Mouse (Mus musculus) 3134 (cell line): ENCODE results near the gene Romo1.
"Not testable (repeated sequence)": the region's sequence is repeated elsewhere in the genome, so short reads cannot be mapped to it uniquely, and the experiment has no call there.

Experiments
- DNase-seq: peaks from one replicate; pipeline ENCODE4 v3.0.0-alpha.2; 2011; ENCODE audit warnings: low spot score; ENCODE audit not compliant: insufficient read length; ENCODE audit errors: extremely low read depth

The Romo1 gene

DNA sequence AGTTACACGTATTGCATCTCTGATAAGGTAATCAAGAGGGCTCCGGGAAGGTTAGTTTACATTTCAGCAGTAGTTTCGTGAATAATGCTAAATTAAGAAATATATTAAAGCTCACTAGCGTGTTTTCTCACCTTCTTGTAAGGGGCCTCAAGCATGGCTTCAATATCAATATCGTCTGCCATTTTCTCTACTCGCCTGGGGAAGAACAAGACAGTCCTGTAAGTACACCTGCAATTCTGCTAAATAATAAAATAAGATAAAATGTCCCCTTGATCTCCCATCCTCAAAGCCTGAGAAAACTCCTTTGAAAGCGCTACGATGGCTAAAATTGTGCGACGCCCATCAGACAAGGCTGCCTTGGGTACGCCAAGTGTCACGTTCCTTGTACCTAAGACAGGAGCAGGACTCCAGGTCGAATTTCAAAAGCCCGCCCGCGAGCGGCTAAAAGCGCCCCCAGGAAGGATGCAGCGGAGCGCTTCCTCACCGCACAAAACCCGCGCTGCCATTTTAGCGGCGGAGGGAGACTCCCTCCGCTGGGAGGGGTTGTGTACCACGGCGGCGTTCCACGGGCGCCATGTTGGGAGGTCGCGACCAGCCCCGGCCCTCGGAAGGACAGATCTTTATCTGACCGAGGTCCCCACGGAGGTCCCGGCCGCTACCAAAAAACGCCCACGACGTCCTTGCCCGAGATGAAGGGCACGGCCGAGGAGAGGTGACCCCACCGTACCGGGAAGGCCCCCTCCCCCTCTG, 35.4 kb downstream of the Romo1 start:
- peak; percentile 79 for DNase-seq

DNA sequence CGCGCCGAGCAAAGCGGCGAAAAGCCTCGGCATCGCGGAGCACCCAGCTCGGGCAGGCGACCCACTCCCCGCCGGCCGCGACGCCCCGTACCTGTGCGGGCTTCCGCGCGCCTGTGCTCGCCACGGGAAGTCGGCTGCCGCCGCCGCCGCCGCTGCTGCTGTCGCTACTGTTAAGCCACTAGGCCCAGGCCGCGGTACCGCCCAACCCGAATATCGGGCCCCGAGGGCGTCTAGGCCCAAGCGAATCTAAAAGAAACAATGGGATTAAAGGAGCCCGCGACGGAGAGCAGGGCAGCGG, 35.9 kb downstream of the Romo1 start:
- no peak for DNase-seq

DNA sequence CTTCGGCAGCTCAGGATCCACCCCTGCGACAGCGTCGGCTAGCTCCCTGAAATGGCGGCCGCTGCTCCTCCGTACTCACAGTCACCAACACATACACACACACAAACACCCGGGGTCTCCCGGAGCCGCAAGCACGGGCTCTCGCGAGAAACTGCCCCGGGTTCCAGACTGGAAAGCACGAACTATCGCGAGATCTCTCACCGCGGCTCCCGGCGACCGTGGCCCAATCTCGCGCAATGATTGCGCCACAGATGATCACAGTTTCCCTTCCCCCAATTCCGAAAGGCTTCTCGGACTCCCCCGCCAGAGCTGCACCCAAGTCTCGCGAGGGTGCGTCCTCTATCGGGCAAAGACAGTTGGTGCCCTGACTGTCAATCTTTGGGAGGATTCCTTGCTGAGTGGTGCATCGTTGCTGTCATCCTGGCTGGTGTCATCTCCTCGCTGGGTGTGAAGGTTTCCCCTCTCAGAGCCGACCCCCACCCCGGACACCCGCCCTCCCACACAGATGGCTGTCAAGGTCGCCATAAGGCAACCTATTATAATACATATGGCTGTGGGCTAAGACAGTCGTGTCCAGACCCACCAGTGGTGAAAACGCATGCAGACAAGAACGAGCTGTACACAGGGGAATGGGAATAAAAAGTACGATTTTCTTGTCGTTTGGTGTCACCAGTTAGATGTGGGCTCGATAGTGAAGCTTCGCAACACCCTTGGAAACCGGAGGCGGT, 36.4 kb downstream of the Romo1 start, which contains the start of gene Rbm39:
Gene Rbm39 (minus strand): TSS at position 145 of the 728 bp plus-strand sequence.
- DNase-seq, result peak; percentile 100

DNA sequence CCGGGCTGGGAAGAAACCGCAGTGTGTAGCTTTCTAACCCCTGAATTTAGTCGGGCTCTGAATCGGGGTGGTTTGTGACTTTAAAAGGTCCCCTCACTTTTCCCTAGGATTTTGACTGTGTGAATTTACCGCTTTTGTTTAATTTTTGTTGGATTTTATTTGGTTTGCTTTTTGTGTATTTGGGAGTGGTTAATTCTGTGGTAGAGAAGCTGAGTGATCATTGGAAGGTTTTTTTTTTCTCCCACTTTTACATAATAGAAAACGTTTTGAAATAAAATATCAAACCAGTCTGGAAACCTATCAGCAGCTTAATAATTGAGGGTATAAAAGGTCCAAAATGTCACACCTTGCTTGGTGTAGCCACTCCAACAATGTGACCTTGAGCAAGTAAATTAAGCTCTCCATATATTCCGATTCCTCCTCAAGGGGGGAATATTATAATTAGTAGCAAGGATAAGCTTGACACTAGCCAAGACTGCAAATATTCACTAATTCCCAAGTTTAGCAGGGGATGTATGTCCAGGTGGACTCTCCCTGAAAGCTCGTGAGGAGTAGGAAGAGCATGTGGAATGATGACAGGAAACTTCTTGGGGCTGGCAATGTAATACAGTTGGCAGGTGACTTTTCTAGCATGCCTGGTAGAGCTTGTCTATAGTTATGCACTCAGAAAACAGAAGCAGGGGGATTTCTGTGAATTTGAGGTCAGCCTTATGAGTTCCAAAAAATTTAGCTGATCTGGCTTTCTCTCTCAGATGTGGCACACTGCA, 37.2 kb downstream of the Romo1 start:
- DNase-seq, result no peak

DNA sequence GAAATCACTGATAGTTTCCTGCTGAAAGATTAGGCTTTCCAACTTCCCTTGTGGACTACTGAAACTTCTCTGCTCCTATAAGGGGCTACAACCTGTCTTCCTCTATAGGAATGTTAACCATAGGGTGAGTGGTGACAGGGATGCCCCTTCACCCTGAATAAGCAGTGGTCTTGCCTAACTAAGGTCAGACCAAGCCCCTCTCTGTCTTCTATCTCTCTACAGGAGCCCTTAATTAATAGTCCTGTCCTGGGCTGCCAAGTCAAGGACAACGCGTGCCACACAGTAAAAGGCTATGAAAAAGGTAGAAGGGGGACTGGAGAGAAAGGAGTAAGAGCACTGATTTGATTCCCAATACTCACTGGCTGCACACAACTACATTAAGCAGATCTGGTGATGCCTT, 37.8 kb downstream of the Romo1 start:
- DNase-seq, result no peak

DNA sequence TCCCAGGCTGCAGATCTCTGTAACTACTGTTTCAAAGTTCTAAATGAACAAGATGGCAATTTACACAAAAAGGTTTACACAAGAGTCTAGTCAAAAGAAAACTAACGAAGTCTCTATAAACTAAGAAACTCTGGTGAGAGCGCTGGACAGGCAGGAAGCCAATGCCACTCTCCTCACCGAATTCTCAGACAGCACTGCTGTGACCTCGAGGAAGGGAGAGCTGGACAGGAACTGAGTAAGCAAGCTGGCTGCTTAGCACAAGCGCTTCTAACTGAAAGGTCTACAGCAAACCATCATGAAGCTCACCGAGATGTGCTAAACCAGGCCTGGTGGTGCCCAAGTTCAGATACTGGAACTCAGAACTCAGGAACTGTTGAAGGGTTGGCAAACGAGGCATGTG, 45.4 kb downstream of the Romo1 start:
- not testable (repeated sequence) for DNase-seq

DNA sequence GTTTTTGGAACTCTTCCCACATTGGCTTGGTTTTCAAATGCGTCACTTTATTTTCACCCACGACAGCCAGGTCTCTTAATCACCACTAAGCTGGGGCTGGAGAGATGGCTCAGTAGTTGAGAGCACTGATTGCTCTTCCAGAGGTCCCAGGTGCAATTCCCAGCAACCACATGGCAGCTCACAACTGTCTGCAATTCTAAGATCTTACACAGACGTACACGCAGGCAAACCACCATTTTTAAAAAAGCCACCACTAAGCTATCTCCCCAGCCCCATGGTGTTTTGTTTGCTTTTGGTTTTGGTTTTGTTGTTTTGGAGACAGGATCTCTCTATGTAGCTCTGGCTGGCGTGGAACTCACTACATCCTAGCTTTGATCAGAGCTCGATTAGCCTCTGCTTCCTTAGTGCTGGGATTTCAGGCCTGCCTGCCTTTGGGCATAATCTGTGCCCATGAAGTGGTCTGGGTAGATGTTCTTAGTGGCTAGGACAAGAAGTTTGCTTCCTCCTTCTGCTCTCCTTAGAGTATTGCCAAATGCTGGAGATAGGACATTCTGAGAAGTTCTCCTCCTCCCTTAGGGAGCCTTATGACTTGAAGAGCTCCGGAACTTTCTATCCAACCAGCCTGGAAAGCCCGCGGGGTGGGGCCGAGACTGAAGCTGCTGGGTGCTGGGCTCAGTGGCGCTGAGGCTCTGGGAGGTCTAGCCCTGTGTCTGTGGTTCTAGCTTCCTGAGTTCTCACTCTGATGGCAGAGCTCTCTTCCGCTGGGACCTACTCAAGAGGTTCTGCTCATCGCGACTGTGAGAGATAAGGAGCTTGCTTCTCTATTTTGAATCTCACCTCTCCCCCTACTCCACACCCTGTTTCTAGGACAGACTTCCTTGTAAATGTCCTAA, 46.4 kb downstream of the Romo1 start:
- peak; percentile 41 for DNase-seq

DNA sequence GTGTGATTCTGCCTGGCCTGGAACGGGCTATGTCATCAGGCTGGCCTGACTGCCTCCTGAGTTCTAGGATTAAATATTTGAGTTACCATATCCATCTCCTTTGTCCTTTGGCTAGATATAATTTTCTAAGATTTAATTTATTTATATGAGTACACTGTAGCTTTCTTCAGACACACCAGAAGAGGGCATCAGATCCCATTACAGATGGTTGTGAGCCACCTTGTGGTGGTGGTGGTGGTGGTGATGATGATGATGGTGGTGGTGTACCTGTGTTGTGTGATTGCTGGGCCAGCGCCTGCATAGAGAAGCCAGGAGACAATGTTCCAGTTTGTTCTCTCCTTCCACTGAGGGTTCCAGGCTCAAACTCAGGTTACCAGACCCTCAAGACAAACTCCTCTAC, 47.7 kb downstream of the Romo1 start:
- DNase-seq, result no peak

DNA sequence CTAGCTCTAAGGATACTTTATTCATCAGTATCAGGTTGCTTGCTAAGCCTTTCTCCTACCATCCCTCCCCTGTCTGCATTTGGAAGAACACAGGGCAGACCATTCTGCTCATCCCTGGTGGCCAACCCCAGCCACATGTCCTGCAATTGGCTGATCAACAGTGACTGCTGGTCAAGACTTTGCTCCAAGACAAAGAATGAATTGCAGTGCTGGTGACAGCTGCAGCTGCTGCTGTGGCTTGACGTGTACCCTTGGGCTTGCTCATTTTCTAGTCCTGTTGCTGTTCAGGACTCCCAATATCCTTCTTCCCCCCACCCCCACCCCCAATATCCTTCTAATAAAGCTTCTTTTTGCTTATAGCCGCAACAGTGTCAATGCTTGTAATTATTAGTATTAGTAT, 48.2 kb downstream of the Romo1 start:
- DNase-seq, result no peak

DNA sequence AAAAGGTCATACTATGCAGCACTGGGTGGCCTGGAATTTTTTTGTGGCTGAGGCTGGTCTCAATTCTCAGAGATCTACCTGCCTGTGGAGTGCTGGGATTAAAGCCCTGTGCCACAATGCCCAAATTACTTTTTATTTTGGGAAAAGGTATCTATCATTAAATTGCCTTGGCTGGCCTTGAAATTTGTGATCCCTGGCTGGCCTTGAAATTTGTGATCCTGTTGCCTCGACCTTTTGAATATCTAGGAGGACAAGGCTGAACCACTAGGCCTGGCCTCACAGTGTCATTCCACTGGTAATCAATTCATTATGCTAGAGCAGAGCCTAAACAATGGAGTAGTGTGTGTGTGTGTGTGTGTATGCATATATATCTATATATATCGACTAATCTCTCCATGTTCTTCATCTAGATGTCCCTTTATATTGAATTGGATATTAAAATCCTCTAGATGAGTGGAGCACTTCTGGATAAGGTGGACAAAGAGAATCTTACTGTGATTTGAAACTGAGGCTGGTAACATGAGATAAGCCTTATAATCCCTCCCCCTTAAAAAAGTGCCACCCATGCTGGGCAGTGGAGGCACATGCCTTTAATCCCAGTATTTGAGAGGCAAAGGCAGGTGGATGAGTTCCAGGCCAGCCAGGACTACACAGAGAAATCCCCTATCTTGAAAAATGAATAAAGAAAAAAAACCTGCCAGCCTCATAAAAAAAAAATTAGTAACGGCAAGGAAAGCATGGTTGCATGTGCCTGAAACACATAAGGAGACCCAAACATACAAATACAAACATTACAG, 49.4 kb downstream of the Romo1 start:
- no peak for DNase-seq

DNA sequence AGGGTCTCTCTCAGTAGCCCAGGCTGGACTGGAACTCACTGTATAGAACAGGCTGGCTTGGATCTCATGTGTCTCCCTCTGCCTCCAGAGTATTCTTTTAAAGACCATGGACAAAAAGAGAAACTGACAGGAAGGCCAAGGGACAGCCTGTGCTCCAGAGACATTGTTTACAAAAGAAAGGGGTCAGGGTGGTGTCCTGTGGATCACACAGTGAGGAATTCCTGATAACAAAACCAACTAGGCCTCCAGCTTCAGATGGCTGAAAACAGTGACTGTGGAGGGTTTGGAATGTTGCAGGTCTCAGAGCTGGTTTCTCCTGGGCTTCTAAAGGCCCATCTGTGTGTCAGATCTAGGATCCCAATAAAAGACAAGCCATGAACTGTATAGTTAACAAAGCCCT, 50.7 kb downstream of the Romo1 start:
- no peak for DNase-seq
